Mouse (Mus musculus) heart, postnatal 10 days (tissue): ENCODE results near the gene Wdfy3. TPM values are rescaled to one million over a fixed set of nuclear protein-coding genes. Genes with fewer than 3 reads are reported as not detected.
"Not testable (repeated sequence)": the region's sequence is repeated elsewhere in the genome, so short reads cannot be mapped to it uniquely, and the experiment has no call there.

Experiments
- DNase-seq, 2 experiments: peaks; one replicate each; pipeline ENCODE4 v3.0.0; 2021
- intact Hi-C: fragments of 180-260 bp; cut with DNase I; formaldehyde crosslinking; loops from one replicate; pipeline ENCODE4 v1.15.1; 2025
- total RNA-seq, 2 experiments: library from RNA; stranded (reverse); gene quantifications; 2 replicates each; pipeline ENCODE4 v1.2.3; 2021

The Wdfy3 gene
- total RNA-seq, 2 experiments from 2014 or later: 43.1 to 43.8 TPM

GRCm38 (mm10) chr5:101847762-101848161 lies 222.0 kb downstream of the Wdfy3 start:
- DNase-seq: no peak
- intact Hi-C loops: no loop called here

- intact Hi-C loops: no loop called here
- DNase-seq: no peak
Observed at GRCm38 (mm10) chr5:101847323-101847722, 222.4 kb downstream of the Wdfy3 start.

- intact Hi-C loops: no loop called here
- no peak for DNase-seq
Observed at GRCm38 (mm10) chr5:101845930-101846329, 223.8 kb downstream of the Wdfy3 start.

- no peak for DNase-seq
Observed at GRCm38 (mm10) chr5:101845011-101845410, 224.7 kb downstream of the Wdfy3 start.

GRCm38 (mm10) chr5:101840476-101840875 lies 229.2 kb downstream of the Wdfy3 start:
- intact Hi-C loops: no loop called here
- DNase-seq: no peak

More at GRCm38 (mm10) chr5:101845011-101845410, 224.7 kb downstream of the Wdfy3 start:
- intact Hi-C loops: no loop called here

- intact Hi-C loops: not testable (repeated sequence)
Observed at GRCm38 (mm10) chr5:101837605-101838004, 232.1 kb downstream of the Wdfy3 start.

GRCm38 (mm10) chr5:101836221-101836620 lies 233.5 kb downstream of the Wdfy3 start:
- intact Hi-C loops: no loop called here
- DNase-seq: no peak

More at GRCm38 (mm10) chr5:101837605-101838004, 232.1 kb downstream of the Wdfy3 start:
- DNase-seq: not testable (repeated sequence)

GRCm38 (mm10) chr5:101833875-101834274 lies 235.8 kb downstream of the Wdfy3 start:
- intact Hi-C loops: no loop called here
- DNase-seq: no peak

GRCm38 (mm10) chr5:101832991-101833390 lies 236.7 kb downstream of the Wdfy3 start:
- intact Hi-C loops: no loop called here
- DNase-seq: no peak

- intact Hi-C loops: no loop called here
- no peak for DNase-seq
Observed at GRCm38 (mm10) chr5:101832042-101832441, 237.7 kb downstream of the Wdfy3 start.

GRCm38 (mm10) chr5:101830180-101830579 lies 239.5 kb downstream of the Wdfy3 start:
- DNase-seq: no peak

GRCm38 (mm10) chr5:101828932-101829331 lies 240.8 kb downstream of the Wdfy3 start:
- intact Hi-C loops: no loop called here
- peak in 1 of 2 experiments; percentile 14 for DNase-seq

More at GRCm38 (mm10) chr5:101830180-101830579, 239.5 kb downstream of the Wdfy3 start:
- intact Hi-C loops: no loop called here

- intact Hi-C loops: no loop called here
- DNase-seq: no peak
Observed at GRCm38 (mm10) chr5:101827477-101827876, 242.2 kb downstream of the Wdfy3 start.

- intact Hi-C loops: no loop called here
- DNase-seq: peak; percentile 63 to 68
Observed at GRCm38 (mm10) chr5:101826531-101826970, 243.2 kb downstream of the Wdfy3 start.

GRCm38 (mm10) chr5:101825111-101825911 lies 244.4 kb downstream of the Wdfy3 start:
- intact Hi-C loops: no loop called here
- no peak for DNase-seq

- intact Hi-C loops: no loop called here
Observed at GRCm38 (mm10) chr5:101822311-101822670, 247.4 kb downstream of the Wdfy3 start.

GRCm38 (mm10) chr5:101821491-101822310 lies 248.0 kb downstream of the Wdfy3 start:
- no peak for DNase-seq
- intact Hi-C loops: no loop called here

More at GRCm38 (mm10) chr5:101822311-101822670, 247.4 kb downstream of the Wdfy3 start:
- no peak for DNase-seq

GRCm38 (mm10) chr5:101821052-101821451 lies 248.7 kb downstream of the Wdfy3 start:
- intact Hi-C loops: no loop called here

GRCm38 (mm10) chr5:101819844-101820243 lies 249.9 kb downstream of the Wdfy3 start:
- peak in 1 of 2 experiments; percentile 8 for DNase-seq
- intact Hi-C loops: no loop called here

More at GRCm38 (mm10) chr5:101821052-101821451, 248.7 kb downstream of the Wdfy3 start:
- no peak for DNase-seq

- no peak for DNase-seq
- intact Hi-C loops: no loop called here
Observed at GRCm38 (mm10) chr5:101819216-101819615, 250.5 kb downstream of the Wdfy3 start.

GRCm38 (mm10) chr5:101816822-101817221 lies 252.9 kb downstream of the Wdfy3 start:
- intact Hi-C loops: no loop called here
- DNase-seq: no peak
